Mouse (Mus musculus) right cerebral cortex, postnatal 14 days (tissue): ENCODE measurements around the gene Peli2.

ENCODE experiments used
- DNase-seq: peaks from one replicate; pipeline ENCODE4 v3.0.0; 2022

Gene Peli2

GRCm38 (mm10) chr14:48126931-48127330 is 6.3 kb downstream of the Peli2 start:
- DNase-seq = no peak

- DNase-seq = no peak
Observed at GRCm38 (mm10) chr14:48127609-48128185, 7.1 kb downstream of the Peli2 start.

DNA sequence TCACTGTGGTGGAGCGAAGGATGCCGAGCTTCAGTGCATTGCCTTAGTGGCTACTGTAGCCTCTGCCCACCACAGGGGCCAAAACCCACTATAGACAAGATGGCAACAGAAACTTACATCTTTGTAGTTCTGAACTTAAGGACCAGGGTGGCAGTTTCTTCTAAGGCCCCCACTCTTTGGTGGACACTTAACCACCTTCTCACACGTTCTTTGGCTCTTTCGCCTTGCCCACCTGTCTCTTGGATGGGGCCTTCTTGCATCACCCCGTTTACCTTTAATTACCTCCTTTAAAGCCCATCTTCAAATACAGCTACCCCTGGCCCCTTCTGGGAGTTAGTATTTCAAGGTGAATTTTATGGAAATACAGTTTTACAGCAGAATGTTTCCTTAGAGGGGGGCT is 8.1 kb downstream of the Peli2 start:
- DNase-seq = no peak

GRCm38 (mm10) chr14:48130021-48130420 is 9.4 kb downstream of the Peli2 start:
- no peak for DNase-seq

DNA sequence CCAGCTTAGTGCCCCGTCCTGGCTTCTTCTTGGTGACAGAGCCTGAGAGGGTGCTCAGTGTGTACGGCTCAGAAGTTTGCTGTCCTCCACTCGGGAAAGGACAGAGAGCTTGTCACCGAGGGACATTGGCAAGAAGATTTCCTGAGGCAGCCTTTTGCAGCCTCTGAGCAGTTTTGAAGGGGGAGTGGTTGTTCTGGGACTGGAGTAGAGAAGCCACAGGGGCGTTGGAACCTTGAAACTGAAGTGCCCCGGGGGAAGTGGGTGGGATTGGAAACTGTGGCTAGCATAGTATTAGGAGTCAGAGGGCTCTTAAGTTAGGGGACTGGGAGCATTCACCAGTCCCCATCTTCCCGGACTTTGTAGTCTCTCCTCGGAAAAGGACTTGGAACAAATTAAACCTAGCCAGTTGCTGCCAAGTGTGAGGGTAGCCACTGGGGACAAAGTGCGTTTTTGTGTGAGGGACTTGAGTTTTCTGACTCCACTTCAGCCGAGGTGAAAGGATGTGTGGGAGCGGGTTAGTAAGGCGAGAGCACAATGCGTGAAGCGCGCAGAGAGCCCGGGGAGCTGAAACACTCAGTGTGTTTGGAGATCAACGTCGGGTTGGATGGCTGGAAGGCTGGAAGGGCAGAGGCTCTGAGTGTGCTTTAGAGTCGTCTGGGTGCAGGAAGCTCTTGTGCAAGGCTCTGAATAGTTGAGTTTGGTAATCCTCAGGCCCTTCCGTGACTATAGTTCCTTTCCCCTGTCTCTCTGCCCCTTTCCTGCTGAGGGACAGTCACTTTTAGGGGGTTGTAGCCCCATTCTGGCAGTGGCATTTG is 10.3 kb downstream of the Peli2 start:
- DNase-seq = no peak

DNA sequence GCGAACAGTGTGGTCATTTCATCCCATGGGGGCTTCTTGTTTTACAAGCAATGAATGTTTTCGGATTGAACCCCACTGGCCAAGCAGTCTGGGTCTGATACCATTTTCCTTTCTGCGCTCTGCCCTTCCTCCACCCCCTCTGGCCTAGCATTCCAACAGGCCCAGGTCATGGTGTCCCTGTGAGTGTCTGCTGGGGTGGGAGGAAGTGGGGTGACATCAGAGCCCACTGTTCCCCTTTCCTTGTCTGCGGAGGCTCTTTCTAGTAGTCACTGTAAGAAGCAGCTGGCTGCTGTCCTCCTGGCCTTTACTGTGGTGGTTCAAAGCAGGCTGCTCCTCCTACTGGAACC is 10.9 kb downstream of the Peli2 start:
- no peak for DNase-seq

DNA sequence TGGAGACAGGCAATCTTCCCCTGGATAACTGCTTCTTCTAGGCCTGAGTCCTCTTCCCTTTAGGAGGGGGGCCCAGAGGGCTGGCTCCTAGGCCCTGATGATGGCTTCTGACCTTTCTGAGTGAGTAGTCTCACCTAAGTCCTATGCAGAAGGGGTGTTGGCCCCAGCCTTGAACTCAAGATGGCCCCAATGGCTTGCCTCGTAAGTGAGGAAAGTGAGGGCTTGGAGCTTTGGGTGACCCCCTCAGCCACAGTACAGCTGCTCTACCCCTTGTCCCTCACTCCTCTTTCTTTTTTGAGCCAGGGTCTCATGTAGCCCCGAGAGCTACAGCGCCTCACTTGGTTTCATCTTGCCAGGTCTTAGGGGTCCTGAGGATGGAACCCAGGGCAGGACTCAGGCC is 11.6 kb downstream of the Peli2 start:
- DNase-seq = no peak

DNA sequence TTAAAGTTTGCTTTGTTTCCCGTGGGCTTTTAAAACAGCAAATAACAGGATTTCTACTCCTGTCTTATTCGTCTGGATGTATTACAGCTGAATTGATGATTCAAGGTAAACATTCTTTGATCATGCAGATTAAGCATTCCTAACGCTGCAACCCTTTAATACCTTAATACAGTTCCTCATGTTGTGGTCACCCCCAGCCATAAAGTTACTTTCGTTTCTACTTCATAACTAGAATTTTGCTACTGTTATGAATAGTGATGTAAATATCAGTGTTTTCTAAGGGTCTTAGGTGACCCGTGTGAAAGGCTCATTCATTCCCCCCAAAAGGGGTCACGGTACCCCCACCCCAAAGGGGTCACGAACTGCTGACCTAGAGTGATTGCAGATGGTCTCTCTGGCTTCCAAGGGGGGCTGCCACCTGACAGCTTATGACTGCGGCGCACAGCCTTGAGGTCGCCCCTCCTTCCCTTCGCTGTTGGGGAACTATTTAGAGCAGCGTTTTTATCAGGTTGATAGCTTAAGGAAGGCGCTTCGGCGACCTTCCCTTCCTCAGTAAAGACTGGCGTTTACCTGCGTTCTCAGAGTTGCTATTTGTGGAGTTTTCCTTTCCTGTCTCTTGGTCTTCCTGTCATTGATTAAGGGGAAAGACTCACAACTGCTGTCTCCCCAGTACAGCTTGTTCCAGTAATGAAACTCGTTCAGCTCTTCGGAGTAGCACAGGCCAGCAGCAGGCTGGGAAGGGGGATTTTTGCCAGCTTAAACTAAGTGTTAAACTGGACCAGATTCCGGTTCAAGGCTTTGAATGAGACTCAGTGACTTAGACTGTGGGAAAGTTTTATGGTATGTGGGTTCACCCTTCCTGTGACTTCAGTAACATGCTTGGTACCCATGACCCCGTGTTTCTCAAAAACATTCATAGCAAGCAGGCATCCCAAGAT is 12.5 kb downstream of the Peli2 start:
- DNase-seq = no peak

- DNase-seq = no peak
Observed at GRCm38 (mm10) chr14:48134344-48134743, 13.7 kb downstream of the Peli2 start.

DNA sequence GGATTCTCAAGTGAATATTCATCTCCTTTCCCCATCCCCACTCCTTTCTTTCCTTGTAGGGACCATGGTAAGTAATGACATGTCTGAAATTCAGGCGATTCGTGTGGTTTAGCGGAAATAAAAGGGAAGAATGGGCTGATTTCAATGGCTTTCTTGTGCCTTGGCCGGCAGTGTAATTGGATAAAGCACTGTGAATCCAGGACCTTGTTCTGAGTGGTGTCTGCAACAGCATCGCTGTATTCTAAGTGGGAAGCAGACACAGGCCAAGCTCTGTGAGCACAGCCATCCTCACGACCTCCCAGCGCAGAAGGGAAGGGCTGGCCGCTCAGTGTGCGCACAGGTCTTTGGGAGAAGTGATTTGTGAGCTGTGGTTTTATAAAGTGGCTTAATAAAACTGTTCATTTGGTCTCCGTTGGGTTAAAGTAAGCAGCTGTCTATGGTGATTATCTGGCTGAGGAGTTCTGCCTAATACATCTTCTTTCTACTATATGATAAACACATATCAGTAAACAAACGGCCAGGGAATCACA is 15.3 kb downstream of the Peli2 start:
- no peak for DNase-seq

GRCm38 (mm10) chr14:48137731-48138130 is 17.1 kb downstream of the Peli2 start:
- DNase-seq = no peak

DNA sequence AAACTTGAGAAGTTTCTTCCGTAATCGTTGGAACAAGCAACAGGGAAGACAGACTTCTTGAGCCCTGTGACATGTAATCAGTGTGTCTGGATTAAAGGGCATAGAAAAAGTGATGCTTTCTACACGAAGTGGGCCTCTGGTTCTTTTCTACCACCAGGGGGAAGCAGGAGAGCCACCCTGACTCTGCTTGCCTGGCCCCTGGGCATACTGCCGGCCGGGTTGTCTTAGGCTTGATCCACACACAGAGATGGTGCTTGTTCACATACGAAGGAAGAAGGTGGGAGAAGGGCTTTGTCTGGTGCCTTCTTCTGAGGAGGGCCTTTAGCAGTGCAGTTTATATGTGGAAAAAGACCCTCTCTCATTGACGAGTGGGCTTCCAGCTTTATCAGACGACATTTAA is 17.5 kb downstream of the Peli2 start:
- DNase-seq = no peak

DNA sequence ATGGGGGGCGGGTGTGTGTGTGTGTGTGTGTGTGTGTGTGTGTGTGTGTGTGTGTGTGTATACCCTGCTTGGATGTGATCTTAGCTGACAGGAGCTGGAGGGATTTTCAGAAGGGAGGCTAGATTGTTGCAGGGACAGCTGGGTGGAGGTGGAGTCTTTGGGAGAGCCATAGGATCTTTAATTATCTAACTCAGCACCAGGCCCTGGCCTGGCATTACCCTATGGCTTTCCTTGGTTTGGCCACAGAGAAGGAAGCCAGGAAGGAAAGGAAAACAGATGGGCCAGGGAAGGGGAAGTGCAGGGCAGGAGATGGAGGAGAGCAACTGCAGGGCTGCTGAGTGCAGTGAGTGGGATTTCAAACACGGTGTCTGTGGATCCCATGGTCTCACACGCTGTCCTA is 18.8 kb downstream of the Peli2 start:
- DNase-seq = no peak

GRCm38 (mm10) chr14:48141694-48142093 is 21.1 kb downstream of the Peli2 start:
- DNase-seq = no peak

- no peak for DNase-seq
Observed at GRCm38 (mm10) chr14:48142696-48143095, 22.1 kb downstream of the Peli2 start.

DNA sequence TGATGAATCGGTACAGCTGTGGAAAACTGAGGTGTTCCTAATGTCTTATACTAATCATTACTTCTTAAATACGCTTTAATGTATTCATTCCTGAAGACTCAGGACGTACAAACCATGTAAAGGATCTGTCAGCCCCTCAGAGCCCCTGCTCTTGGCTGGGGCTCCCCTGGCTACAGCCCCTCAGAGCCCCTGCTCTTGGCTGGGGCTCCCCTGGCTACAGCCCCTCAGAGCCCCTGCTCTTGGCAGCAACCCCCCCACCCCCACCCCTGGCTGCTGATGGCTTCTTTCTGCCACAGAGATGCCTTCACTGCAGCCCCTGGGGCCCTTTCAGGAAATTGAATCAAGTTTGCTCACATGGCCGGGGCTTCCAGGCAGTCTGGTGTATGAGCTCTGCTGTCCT is 22.5 kb downstream of the Peli2 start:
- no peak for DNase-seq

GRCm38 (mm10) chr14:48144330-48144729 is 23.7 kb downstream of the Peli2 start:
- no peak for DNase-seq

- DNase-seq = no peak
Observed at GRCm38 (mm10) chr14:48147688-48148087, 27.1 kb downstream of the Peli2 start.

- DNase-seq = no peak
Observed at GRCm38 (mm10) chr14:48148615-48149014, 28.0 kb downstream of the Peli2 start.

GRCm38 (mm10) chr14:48149351-48149750 is 28.7 kb downstream of the Peli2 start:
- DNase-seq = no peak

DNA sequence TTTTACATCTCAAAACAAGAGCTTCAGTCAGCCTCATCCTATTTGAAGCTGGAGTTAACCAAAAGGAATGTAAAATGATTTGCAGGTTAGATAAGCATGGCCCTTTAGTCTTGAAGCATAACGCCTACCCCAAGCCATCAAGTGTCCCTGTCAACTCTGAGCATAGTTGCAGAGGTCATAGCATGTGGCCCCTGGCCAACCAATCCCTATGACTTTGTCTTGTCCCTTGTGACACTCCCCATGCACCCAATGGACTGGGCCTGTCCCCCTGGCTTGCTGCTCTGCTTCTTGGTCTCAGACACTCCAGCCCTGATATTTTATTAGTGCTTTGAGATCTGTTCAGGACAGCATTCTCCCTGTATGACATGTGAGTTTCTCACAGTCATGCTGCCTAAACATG is 30.3 kb downstream of the Peli2 start:
- no peak for DNase-seq

GRCm38 (mm10) chr14:48151554-48151953 is 30.9 kb downstream of the Peli2 start:
- no peak for DNase-seq

DNA sequence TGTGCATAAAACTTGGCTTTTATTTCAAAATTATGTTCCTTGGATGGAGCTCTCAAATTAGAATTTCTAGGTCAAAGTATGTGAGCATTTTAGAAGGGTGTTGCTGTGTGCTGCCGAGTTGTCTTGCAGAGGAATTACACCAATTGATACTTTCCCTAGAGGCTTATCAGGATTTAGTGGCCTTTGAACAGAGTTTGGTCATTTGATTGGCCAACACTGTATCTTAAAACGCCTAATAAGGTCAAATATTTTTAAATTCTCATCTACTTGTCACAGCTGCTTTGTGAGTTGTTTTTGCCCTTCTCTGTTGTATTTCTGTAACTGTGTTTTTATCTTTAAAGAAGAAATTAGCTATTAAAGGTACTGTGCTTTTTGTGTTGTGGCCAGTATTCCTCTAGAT is 32.4 kb downstream of the Peli2 start:
- no peak for DNase-seq
